Mouse (Mus musculus) megakaryocyte, embryonic 14.5 days (primary cell): Measurements from ENCODE around the gene Krba1.

ENCODE experiments used
- FLI1 ChIP-seq: IDR thresholded peaks from 2 replicates; pipeline ENCODE4 v1.6.1; 2012; ENCODE audit warnings: low read length, inconsistent platforms, mixed read lengths
- GATA1 ChIP-seq: IDR thresholded peaks from 3 replicates; pipeline ENCODE4 v1.6.1; 2012; ENCODE audit warnings: mixed read lengths, low read length, inconsistent platforms, borderline replicate concordance

- TF ChIP-seq GATA1 (no peak), FLI1 (no peak)
Measured at GRCm38 (mm10) chr6:48366322-48366996, 28.9 kb upstream of the Krba1 start.
